ENCODE assay signal across 20 mouse cellular contexts in genomic region chr7:84254916-84255315, GRCm38 (mm10).
"Had no signal": no experiment of that assay in that cellular context is flagged by ENCODE, and none has a peak within 500 bp of the region (broad histone marks: within the 10 kb centered on the region; RNA-seq: fewer than 3 reads in every experiment).

No protein-coding gene starts in this region.

- H3K9ac ChIP-seq: limb, embryonic 12.5 days; limb, embryonic 15.5 days; liver, embryonic 14.5 days; liver, postnatal 0 days had no signal

- H3K27me3 ChIP-seq: limb, embryonic 12.5 days; limb, embryonic 15.5 days had no signal

- H3K4me2 ChIP-seq: limb, embryonic 12.5 days; limb, embryonic 15.5 days; liver, embryonic 11.5 days had no signal

- H3K4me1 ChIP-seq: limb, embryonic 12.5 days; limb, embryonic 15.5 days had no signal

- DNase-seq: kidney, adult 2 months; kidney, postnatal 36 days; layer of hippocampus, postnatal 36 days; left cerebral cortex, postnatal 4 days; liver, postnatal 0 days; midbrain, embryonic 14.5 days; right cerebral cortex, adult 18-20 months; right cerebral cortex, postnatal 14 days; right cerebral cortex, postnatal 4 days; thymus, adult 2 months; thymus, postnatal 14 days; thymus, postnatal 4 days had no signal

- H3K27ac ChIP-seq: kidney, postnatal 0 days; limb, embryonic 12.5 days; limb, embryonic 15.5 days; liver, embryonic 14.5 days; macrophage; stomach, postnatal 0 days had no signal

- ATAC-seq: intestine, postnatal 0 days; liver, postnatal 0 days had no signal

- H3K4me3 ChIP-seq: limb, embryonic 12.5 days; limb, embryonic 15.5 days had no signal

- H3K9me3 ChIP-seq: limb, embryonic 12.5 days; limb, embryonic 15.5 days had no signal
